Mouse (Mus musculus) lung, embryonic 14.5 days (tissue): ENCODE measurements around the gene Chrna9. TPM values are rescaled to one million over a fixed set of nuclear protein-coding genes. Genes with fewer than 3 reads are reported as not detected.

Experiments
- ATAC-seq: fragments of 200-750 bp; cut with Nextera tagmentation; 2 replicates; pipeline ENCODE4 v1.8.0; 2017; ENCODE audit warnings: mild to moderate bottlenecking, moderate TSS enrichment, moderate library complexity; ENCODE audit not compliant: insufficient read depth
- DNase-seq: peaks from one replicate; pipeline ENCODE4 v3.0.0-alpha.2; 2015
- H3K27ac ChIP-seq: fragments of 300-500 bp; sonication (generic); 2 replicates; pipeline ENCODE4 v1.5.1; 2014; ENCODE audit warnings: low read depth, mild to moderate bottlenecking, moderate library complexity
- H3K27me3 ChIP-seq: fragments of 300-500 bp; sonication (generic); 2 replicates; pipeline ENCODE4 v1.6.1; 2014; ENCODE audit warnings: low read length, control low read depth; ENCODE audit not compliant: insufficient read depth
- H3K36me3 ChIP-seq: fragments of 300-500 bp; sonication (generic); 2 replicates; pipeline ENCODE4 v1.6.1; 2014; ENCODE audit warnings: control low read depth; ENCODE audit not compliant: insufficient read depth
- H3K4me1 ChIP-seq: fragments of 300-500 bp; sonication (generic); 2 replicates; pipeline ENCODE4 v1.6.1; 2014; ENCODE audit warnings: antibody characterized with exemption, control low read depth; ENCODE audit not compliant: insufficient read depth
- H3K4me2 ChIP-seq: fragments of 300-500 bp; sonication (generic); 2 replicates; pipeline ENCODE4 v1.6.1; 2014; ENCODE audit warnings: mild to moderate bottlenecking
- H3K4me3 ChIP-seq: fragments of 300-500 bp; sonication (generic); 2 replicates; pipeline ENCODE4 v1.5.1; 2014; ENCODE audit warnings: low read depth, low read length
- H3K9ac ChIP-seq: fragments of 300-500 bp; sonication (generic); 2 replicates; pipeline ENCODE4 v1.6.1; 2014
- H3K9me3 ChIP-seq: fragments of 300-500 bp; sonication (generic); 2 replicates; pipeline ENCODE4 v1.6.1; 2016; ENCODE audit warnings: low read depth, low read length, control low read depth
- CTCF ChIP-seq: IDR thresholded peaks from 2 replicates; pipeline ENCODE4 v1.5.1; 2016; ENCODE audit warnings: antibody characterized with exemption, low read depth
- WGBS: fragments of 180-500 bp; shearing (Covaris S2); extraction: QIAGEN DNeasy Blood & Tissue Kit; methylation state at CpG from one replicate; pipeline ENCODE4 v1.1.7; 2014; 5-methylcytosine and 5-hydroxymethylcytosine counted together
- polyA plus RNA-seq: library from polyadenylated mRNA; unstranded; fragments of >200 nt; fragmentation: Nextera tagmentation; extraction: Ambion mirVana; gene quantifications from 2 replicates; pipeline ENCODE4 v1.2.1, GENCODE M21; 2014

Gene Chrna9
- polyA plus RNA-seq: not detected in 2 replicates

DNA sequence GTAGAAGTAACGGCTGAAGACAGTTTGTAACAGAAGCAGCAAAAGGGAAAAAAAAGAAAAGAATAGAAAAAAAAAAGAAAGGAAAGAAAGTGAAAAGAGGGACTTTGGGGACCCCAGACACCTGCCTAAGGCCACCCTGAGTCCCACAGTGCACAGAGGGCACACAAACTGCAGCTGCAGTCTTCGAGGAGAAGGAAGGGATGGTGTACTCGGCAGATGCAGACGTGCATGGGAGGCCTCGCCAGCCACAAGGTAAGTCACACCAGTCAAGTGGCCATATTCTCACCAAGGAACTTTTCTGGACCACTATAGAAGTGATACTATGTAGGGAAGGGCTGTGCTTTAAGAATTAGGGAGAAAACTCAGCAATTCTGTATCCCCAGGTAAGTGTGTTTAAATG, at the start of gene Chrna9:
Gene Chrna9, plus strand, starts transcription at position 139 of the 400 bp plus-strand sequence.
- no peaks in the 10 kb centered on the region for H3K4me1 ChIP-seq
- DNase-seq (no peak), ATAC-seq (no peak)
- no peaks in the 10 kb centered on the region for H3K9me3 ChIP-seq
- H3K4me2 ChIP-seq: no peak within 1 kb of the TSS
- no peaks in the 10 kb centered on the region for H3K36me3 ChIP-seq
- H3K27me3 ChIP-seq: no peaks in the 10 kb centered on the region
- no peak for TF ChIP-seq CTCF
- no peak within 1 kb of the TSS for H3K27ac ChIP-seq
- no peak within 1 kb of the TSS for H3K9ac ChIP-seq
- no peak within 1 kb of the TSS for H3K4me3 ChIP-seq
- WGBS: 83% methylated on average over 5 of the region's 5 CpGs

DNA sequence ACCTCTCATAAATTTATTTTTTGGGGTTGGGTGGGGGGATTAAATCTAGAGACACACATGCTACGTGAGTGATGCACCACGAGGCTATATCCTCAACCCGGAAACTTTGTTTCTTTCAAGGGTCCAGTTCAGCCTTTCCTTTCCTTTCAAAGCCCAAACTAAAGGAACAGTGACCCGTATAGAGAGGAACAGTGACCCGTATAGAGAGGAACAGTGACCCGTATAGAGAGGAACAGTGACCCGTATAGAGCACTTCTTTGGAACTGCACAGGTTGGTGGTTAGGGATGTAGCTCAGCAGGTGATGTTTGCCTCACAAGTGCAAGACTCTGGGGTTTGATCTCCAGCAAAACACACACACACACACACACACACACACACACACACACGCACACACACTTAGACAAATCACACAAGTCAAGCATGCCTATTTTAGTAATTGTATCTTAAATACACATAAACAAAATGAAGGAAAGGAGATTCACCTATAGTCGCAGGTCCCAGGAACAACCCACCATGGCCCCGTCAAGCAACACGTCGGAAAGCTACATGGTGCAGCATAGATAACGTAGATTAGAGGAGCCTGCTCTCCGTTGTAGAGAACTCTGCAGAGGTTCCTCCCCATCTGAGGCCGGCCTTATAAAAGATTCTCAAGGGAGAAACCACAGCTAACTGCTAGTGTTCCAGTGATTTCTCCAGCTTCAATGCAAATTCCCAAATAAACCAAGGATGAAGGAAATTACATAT, 48.9 kb upstream of the Chrna9 start:
- WGBS: 70% methylated on average over 15 of the region's 15 CpGs
- TF ChIP-seq CTCF: no peak
- no peak for ATAC-seq

DNA sequence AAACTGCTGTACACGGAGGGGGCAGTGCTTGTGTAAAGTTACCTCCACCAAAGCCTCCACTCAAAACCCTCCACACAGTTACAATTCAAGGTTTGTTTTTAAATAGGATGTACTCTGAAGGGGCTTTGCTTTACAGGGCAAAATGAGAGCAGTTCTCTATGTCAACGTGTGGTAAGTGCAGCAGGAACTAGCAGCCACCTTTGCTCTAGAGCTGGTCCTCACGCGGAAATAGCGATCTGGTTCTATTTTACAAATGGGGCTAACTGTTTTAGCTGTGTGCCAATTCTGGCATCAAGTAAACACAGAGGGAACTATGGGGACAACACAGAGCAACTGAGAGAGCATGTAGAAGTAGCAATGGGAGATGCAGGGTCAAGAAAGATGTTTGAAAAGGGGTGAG, 46.6 kb upstream of the Chrna9 start:
- Histone ChIP-seq H3K4me2 (no peak overlapping the region), H3K36me3 (no peaks in the 10 kb centered on the region), H3K4me1 (no peaks in the 10 kb centered on the region), H3K27me3 (no peaks in the 10 kb centered on the region), H3K4me3 (no peak overlapping the region), H3K9me3 (no peaks in the 10 kb centered on the region), H3K9ac (no peak overlapping the region), H3K27ac (no peak overlapping the region)
- ATAC-seq (no peak), DNase-seq (no peak)
- WGBS: 84% methylated on average over 5 of the region's 5 CpGs
- no peak for TF ChIP-seq CTCF

More for the DNA sequence above, 48.9 kb upstream of the Chrna9 start:
- DNase-seq: no peak
- no peaks in the 10 kb centered on the region for H3K36me3 ChIP-seq
- H3K4me2 ChIP-seq: no peak overlapping the region
- no peaks in the 10 kb centered on the region for H3K4me1 ChIP-seq
- no peak overlapping the region for H3K9ac ChIP-seq
- no peak overlapping the region for H3K4me3 ChIP-seq
- no peaks in the 10 kb centered on the region for H3K27me3 ChIP-seq
- no peak overlapping the region for H3K27ac ChIP-seq
- no peaks in the 10 kb centered on the region for H3K9me3 ChIP-seq

DNA sequence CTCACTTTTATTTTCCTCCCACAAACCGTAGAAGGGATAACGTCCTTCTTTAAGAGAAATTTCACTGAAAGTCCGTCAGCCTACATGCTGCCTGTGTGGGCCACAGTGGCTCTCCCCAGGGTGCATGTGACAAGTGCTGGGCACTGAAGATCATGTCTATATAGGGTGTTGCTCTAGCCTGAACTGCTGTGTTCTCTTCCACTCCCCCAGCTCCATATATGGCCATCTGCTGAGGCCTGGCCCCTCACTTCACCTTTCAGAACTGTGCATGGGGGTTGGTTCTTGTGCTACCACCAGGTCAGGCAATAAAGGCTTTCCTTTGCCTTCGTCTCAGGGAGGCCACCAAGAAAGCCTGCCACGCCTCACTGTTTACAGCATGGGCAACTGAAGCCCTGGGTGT, 45.7 kb upstream of the Chrna9 start:
- H3K4me2 ChIP-seq: no peak overlapping the region
- 62% methylated on average over 5 of the region's 5 CpGs for WGBS
- no peak for TF ChIP-seq CTCF
- no peak overlapping the region for H3K9ac ChIP-seq
- no peaks in the 10 kb centered on the region for H3K27me3 ChIP-seq
- no peaks in the 10 kb centered on the region for H3K36me3 ChIP-seq
- no peaks in the 10 kb centered on the region for H3K4me1 ChIP-seq
- H3K27ac ChIP-seq: no peak overlapping the region
- DNase-seq (no peak), ATAC-seq (no peak)
- no peak overlapping the region for H3K4me3 ChIP-seq
- no peaks in the 10 kb centered on the region for H3K9me3 ChIP-seq

DNA sequence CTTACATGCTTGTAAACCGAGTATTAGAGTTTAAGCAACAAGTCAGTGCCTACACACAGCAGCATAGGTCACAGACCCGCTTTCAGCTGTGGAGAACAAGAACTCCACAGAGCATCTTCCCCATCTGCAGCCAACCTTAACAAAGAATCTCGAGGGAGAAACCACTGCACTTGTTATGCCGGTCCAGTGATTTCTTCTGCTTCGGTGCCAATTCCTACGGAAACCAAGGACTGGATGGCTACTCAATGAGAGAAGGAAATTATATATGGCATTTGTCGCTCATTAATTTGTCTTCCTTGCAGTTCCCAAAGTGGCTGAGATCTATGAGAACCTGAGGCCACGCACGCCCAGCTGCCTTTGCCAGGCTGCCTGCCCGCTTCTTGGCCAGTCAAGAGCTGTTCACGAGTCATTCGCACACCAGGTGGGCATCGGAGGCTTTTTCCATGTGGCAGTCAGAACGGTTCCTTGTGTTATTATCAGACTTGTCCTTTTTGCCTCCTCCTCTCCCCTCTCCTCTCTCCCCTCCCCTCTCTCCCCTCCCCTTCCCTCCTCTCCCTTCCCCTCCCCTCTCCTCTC, 43.4 kb upstream of the Chrna9 start:
- H3K9me3 ChIP-seq: no peaks in the 10 kb centered on the region
- no peak for TF ChIP-seq CTCF
- no peak overlapping the region for H3K27ac ChIP-seq
- ATAC-seq (no peak), DNase-seq (no peak)
- no peaks in the 10 kb centered on the region for H3K36me3 ChIP-seq
- no peak overlapping the region for H3K4me3 ChIP-seq
- H3K4me1 ChIP-seq: no peaks in the 10 kb centered on the region
- H3K9ac ChIP-seq: no peak overlapping the region
- H3K27me3 ChIP-seq: no peaks in the 10 kb centered on the region
- no peak overlapping the region for H3K4me2 ChIP-seq
- 85% methylated on average over 14 of the region's 14 CpGs for WGBS

DNA sequence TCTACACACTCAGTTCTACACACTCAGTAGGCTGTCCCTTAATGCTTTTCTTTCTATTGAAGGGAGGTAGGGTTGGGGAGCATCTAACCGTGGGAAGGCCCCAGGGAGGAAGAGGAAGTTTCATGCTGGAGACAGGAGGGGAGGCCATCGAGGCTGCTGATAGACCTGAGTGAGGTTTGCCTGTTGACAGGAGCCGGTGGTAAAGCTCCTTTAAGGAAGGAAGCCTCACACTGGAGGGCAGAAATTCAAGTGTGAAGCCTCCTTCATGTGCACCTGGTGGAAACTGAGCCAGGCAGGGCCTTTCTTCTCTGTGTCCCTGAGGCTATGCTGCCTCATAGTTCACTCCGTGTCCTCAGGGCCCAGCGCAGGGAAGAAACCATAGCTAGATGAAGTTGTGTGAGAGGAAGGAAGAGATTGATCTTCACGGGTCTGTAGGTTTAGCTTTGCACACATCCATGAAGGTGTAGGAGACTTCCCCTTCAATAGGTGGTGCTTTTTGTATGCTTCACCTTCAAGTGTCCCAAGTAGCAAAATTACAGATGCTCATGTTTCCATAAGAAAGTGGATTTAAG, 39.5 kb upstream of the Chrna9 start:
- no peaks in the 10 kb centered on the region for H3K4me1 ChIP-seq
- H3K4me2 ChIP-seq: no peak overlapping the region
- no peaks in the 10 kb centered on the region for H3K9me3 ChIP-seq
- no peak overlapping the region for H3K9ac ChIP-seq
- no peaks in the 10 kb centered on the region for H3K27me3 ChIP-seq
- no peak overlapping the region for H3K27ac ChIP-seq
- no peak for ATAC-seq
- DNase-seq: no peak
- H3K4me3 ChIP-seq: no peak overlapping the region
- TF ChIP-seq CTCF: no peak
- WGBS: 76% methylated on average over 6 of the region's 6 CpGs
- no peaks in the 10 kb centered on the region for H3K36me3 ChIP-seq

DNA sequence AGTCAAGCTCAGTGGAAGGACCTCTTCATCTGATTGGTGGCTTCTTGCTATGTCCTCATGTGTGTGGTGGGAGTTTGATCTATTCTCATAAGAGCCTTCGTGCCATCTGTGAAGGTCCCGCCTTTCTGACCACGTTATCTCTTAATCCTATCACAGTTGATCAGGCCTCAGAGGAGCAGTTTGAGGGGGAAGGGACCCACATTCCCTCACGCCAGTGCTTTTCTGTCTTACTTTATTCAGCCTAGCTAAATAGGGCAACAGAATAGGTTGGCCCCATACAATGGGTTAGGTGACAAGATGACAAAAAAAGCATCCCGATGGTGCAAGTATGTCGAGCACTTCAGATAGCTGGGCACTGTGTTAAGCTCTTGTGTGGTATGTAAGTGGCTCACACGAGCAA, 39.0 kb upstream of the Chrna9 start:
- 71% methylated on average over 7 of the region's 7 CpGs for WGBS
- no peak overlapping the region for H3K4me2 ChIP-seq
- ATAC-seq: no peak

More for the DNA sequence above, 39.0 kb upstream of the Chrna9 start:
- H3K4me1 ChIP-seq: no peaks in the 10 kb centered on the region
- H3K9me3 ChIP-seq: no peaks in the 10 kb centered on the region
- H3K27me3 ChIP-seq: no peaks in the 10 kb centered on the region
- no peak for DNase-seq
- H3K27ac ChIP-seq: no peak overlapping the region
- no peak overlapping the region for H3K4me3 ChIP-seq
- no peak for TF ChIP-seq CTCF
- H3K36me3 ChIP-seq: no peaks in the 10 kb centered on the region
- no peak overlapping the region for H3K9ac ChIP-seq
